ENCODE assay signal across 8 mouse cellular contexts in genomic region chr5:110839038-110839677, GRCm38 (mm10). TPM values are rescaled to one million over a fixed set of nuclear protein-coding genes. Genes with fewer than 3 reads are reported as not detected.
DNase-seq lines count a peak whose midpoint lies in the region; ATAC-seq and TF ChIP-seq lines count a peak whose summit lies in the region.

No protein-coding gene starts in this region.

- H3K27ac ChIP-seq in layer of hippocampus, adult 2 months, result peak overlapping the region; percentile 93
- peak overlapping the region; percentile 42; the same call in 1 of the 2 replicates for H3K27ac ChIP-seq in hindbrain, postnatal 0 days
- H3K27ac ChIP-seq in midbrain, embryonic 15.5 days, result peak overlapping the region; percentile 78

- no peaks in the 10 kb centered on the region for H3K4me1 ChIP-seq in hindbrain, postnatal 0 days (ENCODE audit: insufficient read depth, low read length)
- peaks cover 15% of the 10 kb centered on the region for H3K4me1 ChIP-seq in midbrain, embryonic 15.5 days

- no peaks in the 10 kb centered on the region for H3K9me3 ChIP-seq in hindbrain, postnatal 0 days (ENCODE audit: low read length)
- no peaks in the 10 kb centered on the region for H3K9me3 ChIP-seq in midbrain, embryonic 15.5 days

- 8% methylated on average over 28 of the region's 28 CpGs for WGBS in hindbrain, postnatal 0 days
- 9% methylated on average over 28 of the region's 28 CpGs for WGBS in midbrain, embryonic 15.5 days

- H3K4me3 ChIP-seq in layer of hippocampus, adult 2 months, result peak overlapping the region; percentile 70
- peak overlapping the region; percentile 60 for H3K4me3 ChIP-seq in hindbrain, postnatal 0 days (ENCODE audit: low read length)
- H3K4me3 ChIP-seq in midbrain, embryonic 15.5 days, result peak overlapping the region; percentile 87

- H3K9ac ChIP-seq in hindbrain, postnatal 0 days (replicated peaks; ENCODE audit: low read length), result peak overlapping the region; percentile 60
- peak overlapping the region; percentile 75 for H3K9ac ChIP-seq in midbrain, embryonic 15.5 days

- no peaks in the 10 kb centered on the region for H3K36me3 ChIP-seq in hindbrain, postnatal 0 days (ENCODE audit: insufficient read depth, low read length)
- H3K36me3 ChIP-seq in midbrain, embryonic 15.5 days (replicated peaks), result no peaks in the 10 kb centered on the region

- peak overlapping the region; percentile 91 for H3K4me2 ChIP-seq in hindbrain, postnatal 0 days (ENCODE audit: low read depth, low read length)
- peak overlapping the region; percentile 93 for H3K4me2 ChIP-seq in midbrain, embryonic 15.5 days

- peak; percentile 87 for ATAC-seq in hindbrain, postnatal 0 days
- ATAC-seq in midbrain, embryonic 15.5 days (replicated peaks), result peak; percentile 84

- no peak for TF ChIP-seq CTCF in layer of hippocampus, adult 2 months (conservative IDR thresholded peaks at IDR 0.05)
- TF ChIP-seq CTCF in hindbrain, postnatal 0 days (IDR thresholded peaks at IDR 0.05; ENCODE audit: low read depth), result no peak

- H3K27me3 ChIP-seq in hindbrain, postnatal 0 days (ENCODE audit: insufficient read depth, low read length), result no peaks in the 10 kb centered on the region
- no peaks in the 10 kb centered on the region for H3K27me3 ChIP-seq in midbrain, embryonic 15.5 days (replicated peaks)

- DNase-seq in layer of hippocampus, adult 2 months (ENCODE audit: low spot score in 2 of 2), result no peak
- no peak for DNase-seq in layer of hippocampus, adult 18-20 months (ENCODE audit: low spot score in 2 of 2)
- DNase-seq in c-Kit-positive CD71-positive TER-119-negative erythroid progenitor cells, embryonic 14.5 days (ENCODE audit: low read depth), result peak; percentile 40
- DNase-seq in hindbrain, postnatal 0 days (ENCODE audit: low spot score), result no peak
- DNase-seq in layer of hippocampus, postnatal 14 days (ENCODE audit: low spot score in 2 of 2), result no peak
- no peak for DNase-seq in cerebellum, postnatal 25 days
- DNase-seq in thymus, postnatal 36 days, result no peak

RNA-seq across cellular contexts. Expression of gene Hscb, which starts 0.4 kb away (rescaled TPM):
- 10 to 100 TPM; 11.3 to 13.9 TPM for total RNA-seq in layer of hippocampus, adult 2 months (2021)
- 10 to 100 TPM; 12.3 to 13.3 TPM for total RNA-seq in layer of hippocampus, adult 18-20 months (2021)
- 10.0 and 10.5 TPM in 2 replicates for total RNA-seq in hindbrain, postnatal 0 days (2014; rRNA removed)
- 12.0 and 16.4 TPM in 2 replicates for polyA plus RNA-seq in hindbrain, postnatal 0 days (2015; fragmentation: Nextera tagmentation; extraction: Ambion mirVana)
- 6.0 and 8.6 TPM in 2 replicates for polyA plus RNA-seq in midbrain, embryonic 15.5 days (2015; fragmentation: Nextera tagmentation; extraction: Ambion mirVana)
- total RNA-seq in layer of hippocampus, postnatal 14 days (2021), result 10 to 100 TPM in 1 of 2 experiments, 1 to 10 TPM in 1; 8.9 to 10.4 TPM

RNA-seq across cellular contexts. Expression of gene Chek2, which starts 0.6 kb away (rescaled TPM):
- total RNA-seq in layer of hippocampus, adult 2 months (2021), result 1 to 10 TPM in 1 of 2 experiments, under 1 TPM in 1; 0.56 to 2.8 TPM
- 1 to 10 TPM; 1.6 to 2.9 TPM for total RNA-seq in layer of hippocampus, adult 18-20 months (2021)
- 5.5 and 5.6 TPM in 2 replicates for total RNA-seq in hindbrain, postnatal 0 days (2014; rRNA removed)
- polyA plus RNA-seq in hindbrain, postnatal 0 days (2015; fragmentation: Nextera tagmentation; extraction: Ambion mirVana), result 5.1 and 7.0 TPM in 2 replicates
- 5.0 and 6.7 TPM in 2 replicates for polyA plus RNA-seq in midbrain, embryonic 15.5 days (2015; fragmentation: Nextera tagmentation; extraction: Ambion mirVana)
- 1 to 10 TPM; 2.3 to 2.5 TPM for total RNA-seq in layer of hippocampus, postnatal 14 days (2021)

RNA-seq across cellular contexts. Expression of gene Ulk1, which starts 29.3 kb away (rescaled TPM):
- 10 to 100 TPM; 70.0 to 72.8 TPM for total RNA-seq in layer of hippocampus, adult 2 months (2021)
- 10 to 100 TPM; 62.4 to 70.3 TPM for total RNA-seq in layer of hippocampus, adult 18-20 months (2021)
- 53.9 and 60.8 TPM in 2 replicates for total RNA-seq in hindbrain, postnatal 0 days (2014; rRNA removed)
- polyA plus RNA-seq in hindbrain, postnatal 0 days (2015; fragmentation: Nextera tagmentation; extraction: Ambion mirVana), result 13.9 and 16.3 TPM in 2 replicates
- 37.1 and 39.1 TPM in 2 replicates for polyA plus RNA-seq in midbrain, embryonic 15.5 days (2015; fragmentation: Nextera tagmentation; extraction: Ambion mirVana)
- total RNA-seq in layer of hippocampus, postnatal 14 days (2021), result 10 to 100 TPM; 66.6 to 67.6 TPM

RNA-seq across cellular contexts. Expression of gene Ttc28, which starts 40.4 kb away (rescaled TPM):
- total RNA-seq in layer of hippocampus, adult 2 months (2021), result 10 to 100 TPM; 10.2 to 11.7 TPM
- total RNA-seq in layer of hippocampus, adult 18-20 months (2021), result 1 to 10 TPM; 7.6 to 7.8 TPM
- total RNA-seq in hindbrain, postnatal 0 days (2014; rRNA removed), result 41.9 and 49.8 TPM in 2 replicates
- 9.7 and 11.1 TPM in 2 replicates for polyA plus RNA-seq in hindbrain, postnatal 0 days (2015; fragmentation: Nextera tagmentation; extraction: Ambion mirVana)
- 23.8 and 24.9 TPM in 2 replicates for polyA plus RNA-seq in midbrain, embryonic 15.5 days (2015; fragmentation: Nextera tagmentation; extraction: Ambion mirVana)
- 10 to 100 TPM; 19.6 to 23.4 TPM for total RNA-seq in layer of hippocampus, postnatal 14 days (2021)

RNA-seq across cellular contexts. Expression of gene Pus1, which starts 58.7 kb away (rescaled TPM):
- total RNA-seq in layer of hippocampus, adult 2 months (2021), result 10 to 100 TPM; 19.2 to 19.6 TPM
- 10 to 100 TPM; 19.4 to 20.1 TPM for total RNA-seq in layer of hippocampus, adult 18-20 months (2021)
- total RNA-seq in hindbrain, postnatal 0 days (2014; rRNA removed), result 14.1 and 15.0 TPM in 2 replicates
- polyA plus RNA-seq in hindbrain, postnatal 0 days (2015; fragmentation: Nextera tagmentation; extraction: Ambion mirVana), result 20.2 and 21.8 TPM in 2 replicates
- polyA plus RNA-seq in midbrain, embryonic 15.5 days (2015; fragmentation: Nextera tagmentation; extraction: Ambion mirVana), result 23.0 and 23.1 TPM in 2 replicates
- 10 to 100 TPM; 16.1 to 18.5 TPM for total RNA-seq in layer of hippocampus, postnatal 14 days (2021)

Comparison
In these comparisons a context has a peak if more than half of its experiments do, and no peak if none do; other contexts are left out.
1. H3K27ac ChIP-seq: peak in every context shown above with its lines; median percentile 93 in layer of hippocampus, adult 2 months; 78 in midbrain, embryonic 15.5 days; 42 in hindbrain, postnatal 0 days.